Mouse (Mus musculus) lung, postnatal 0 days (tissue): ENCODE results near the gene Icam5. TPM values are rescaled to one million over a fixed set of nuclear protein-coding genes. Genes with fewer than 3 reads are reported as not detected.

Experiments
- ATAC-seq: fragments of 200-750 bp; cut with Nextera tagmentation; 2 replicates; pipeline ENCODE4 v1.8.0; 2017; ENCODE audit warnings: moderate library complexity
- DNase-seq: peaks from one replicate; pipeline ENCODE4 v3.0.0-alpha.2; 2016; ENCODE audit warnings: low spot score
- H3K27ac ChIP-seq: fragments of 300-500 bp; sonication (generic); 2 replicates; pipeline ENCODE4 v1.5.1; 2014; ENCODE audit warnings: antibody characterized with exemption, mild to moderate bottlenecking, low read length, mixed read lengths
- H3K27me3 ChIP-seq: fragments of 300-500 bp; sonication (generic); replicated peaks from 2 replicates; pipeline ENCODE4 v1.6.1; 2014; ENCODE audit warnings: low read length, mixed read lengths; ENCODE audit not compliant: insufficient read depth
- H3K36me3 ChIP-seq: fragments of 300-500 bp; sonication (generic); 2 replicates; pipeline ENCODE4 v1.6.1; 2014; ENCODE audit warnings: low read length, mixed read lengths; ENCODE audit not compliant: insufficient read depth
- H3K4me1 ChIP-seq: fragments of 300-500 bp; sonication (generic); 2 replicates; pipeline ENCODE4 v1.6.1; 2014; ENCODE audit warnings: antibody characterized with exemption, low read depth, low read length, mixed read lengths; ENCODE audit not compliant: insufficient read depth
- H3K4me2 ChIP-seq: fragments of 300-500 bp; sonication (generic); replicated peaks from 2 replicates; pipeline ENCODE4 v1.6.1; 2014; ENCODE audit warnings: low read depth, mild to moderate bottlenecking, low read length, moderate library complexity, mixed read lengths
- H3K4me3 ChIP-seq: fragments of 300-500 bp; sonication (generic); 2 replicates; pipeline ENCODE4 v1.5.1; 2014; ENCODE audit warnings: low read depth, low read length
- H3K9ac ChIP-seq: fragments of 300-500 bp; sonication (generic); replicated peaks from 2 replicates; pipeline ENCODE4 v1.6.1; 2014; ENCODE audit warnings: low read depth, mild to moderate bottlenecking
- H3K9me3 ChIP-seq: fragments of 300-500 bp; sonication (generic); 2 replicates; pipeline ENCODE4 v1.6.1; 2016; ENCODE audit warnings: low read length, mixed read lengths
- CTCF ChIP-seq: IDR thresholded peaks from 2 replicates; pipeline ENCODE4 v1.5.1; 2016; ENCODE audit warnings: antibody characterized with exemption, mild to moderate bottlenecking
- EP300 ChIP-seq: IDR thresholded peaks from 2 replicates; pipeline ENCODE4 v1.6.1; 2016; ENCODE audit warnings: antibody characterized with exemption, mild to moderate bottlenecking, control low read depth
- WGBS: fragments of 180-500 bp; shearing (Covaris S2); extraction: QIAGEN DNeasy Blood & Tissue Kit; methylation state at CpG from one replicate; pipeline ENCODE4 v1.1.7; 2014; 5-methylcytosine and 5-hydroxymethylcytosine counted together
- polyA plus RNA-seq: library from polyadenylated mRNA; unstranded; fragments of >200 nt; fragmentation: Nextera tagmentation; extraction: Ambion mirVana; gene quantifications from 2 replicates; pipeline ENCODE4 v1.2.1, GENCODE M21; 2015

Icam5 gene
- polyA plus RNA-seq, 1 experiment from 2014 or later: 0.18 TPM

DNA sequence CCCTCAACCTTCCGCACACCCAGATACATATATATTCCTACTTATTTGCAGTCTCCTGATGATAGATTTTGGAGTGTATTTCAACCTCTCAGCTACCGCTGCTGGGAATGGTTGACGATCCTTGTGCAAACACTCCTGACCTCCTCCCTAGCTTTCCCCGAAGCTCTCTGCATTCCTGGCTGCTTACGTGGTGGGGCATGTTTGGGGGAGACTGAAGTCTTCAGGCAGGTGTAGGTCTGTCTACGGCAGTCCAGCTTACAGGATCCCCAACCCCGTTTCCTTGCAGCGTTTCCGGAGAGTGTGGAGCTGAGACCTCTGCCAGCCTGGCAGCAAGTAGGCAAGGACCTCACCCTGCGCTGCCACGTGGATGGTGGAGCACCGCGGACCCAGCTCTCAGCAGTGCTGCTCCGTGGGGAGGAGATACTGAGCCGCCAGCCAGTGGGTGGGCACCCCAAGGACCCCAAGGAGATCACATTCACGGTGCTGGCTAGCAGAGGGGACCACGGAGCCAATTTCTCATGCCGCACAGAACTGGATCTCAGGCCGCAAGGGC lies 6.5 kb upstream of the Icam5 start:
- Histone ChIP-seq H3K4me1 (0 out of 2 replicates have a peak, but pooled peaks cover 7% of the 10 kb centered on the region), H3K4me3 (peak overlapping the region; percentile 38)
- TF ChIP-seq CTCF: no peak
- peak; percentile 99 for TF ChIP-seq EP300

DNA sequence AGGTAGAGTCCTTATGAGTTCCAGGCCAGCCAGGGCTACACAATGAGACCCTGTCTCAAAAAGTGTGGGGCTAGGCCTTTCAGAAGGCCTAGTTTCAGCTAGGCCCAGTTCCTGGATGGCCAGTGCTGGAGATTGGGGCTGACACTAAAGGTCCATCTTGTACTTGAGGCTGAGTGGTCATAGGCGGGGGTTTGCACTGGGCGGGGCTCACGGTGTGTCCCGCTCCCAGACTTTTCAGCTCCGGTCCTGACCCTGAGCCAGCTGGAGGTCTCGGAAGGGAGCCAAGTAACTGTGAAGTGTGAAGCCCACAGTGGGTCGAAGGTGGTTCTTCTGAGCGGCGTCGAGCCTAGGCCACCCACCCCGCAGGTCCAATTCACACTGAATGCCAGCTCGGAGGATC lies 5.0 kb upstream of the Icam5 start:
- H3K4me3 ChIP-seq: peak overlapping the region; percentile 38
- TF ChIP-seq EP300 (no peak), CTCF (no peak)
- WGBS: 36% methylated on average over 12 of the region's 12 CpGs

More for the DNA sequence above, 6.5 kb upstream of the Icam5 start:
- peak overlapping the region; percentile 97 for H3K27ac ChIP-seq
- 0 out of 2 replicates have a peak, but pooled peaks cover 9% of the 10 kb centered on the region for H3K36me3 ChIP-seq
- DNase-seq (peak; percentile 95), ATAC-seq (peak; percentile 84)
- WGBS: 50% methylated on average over 19 of the region's 19 CpGs
- 0 out of 2 replicates have a peak, but pooled peaks cover 2% of the 10 kb centered on the region for H3K27me3 ChIP-seq
- H3K9me3 ChIP-seq: no peaks in the 10 kb centered on the region
- peak overlapping the region; percentile 69 for H3K9ac ChIP-seq
- peak overlapping the region; percentile 55 for H3K4me2 ChIP-seq

DNA sequence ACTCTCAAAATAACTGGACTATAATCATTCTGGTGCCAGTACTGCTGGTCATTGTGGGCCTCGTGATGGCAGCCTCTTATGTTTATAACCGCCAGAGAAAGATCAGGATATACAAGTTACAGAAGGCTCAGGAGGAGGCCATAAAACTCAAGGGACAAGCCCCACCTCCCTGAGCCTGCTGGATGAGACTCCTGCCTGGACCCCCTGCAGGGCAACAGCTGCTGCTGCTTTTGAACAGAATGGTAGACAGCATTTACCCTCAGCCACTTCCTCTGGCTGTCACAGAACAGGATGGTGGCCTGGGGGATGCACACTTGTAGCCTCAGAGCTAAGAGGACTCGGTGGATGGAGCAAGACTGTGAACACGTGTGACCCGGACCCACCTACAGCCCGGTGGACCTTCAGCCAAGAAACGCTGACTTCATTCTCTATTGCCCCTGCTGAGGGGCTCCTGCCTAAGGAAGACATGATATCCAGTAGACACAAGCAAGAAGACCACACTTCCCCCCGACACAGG lies 4.0 kb upstream of the Icam5 start:
- Histone ChIP-seq H3K4me3 (peak overlapping the region; percentile 38; the same call in 1 of the 2 replicates), H3K27me3 (peaks cover 5% of the 10 kb centered on the region; the same call in 1 of the 2 replicates), H3K27ac (no peak overlapping the region), H3K9ac (no peak overlapping the region), H3K9me3 (no peaks in the 10 kb centered on the region), H3K4me1 (0 out of 2 replicates have a peak, but pooled peaks cover 6% of the 10 kb centered on the region), H3K36me3 (0 out of 2 replicates have a peak, but pooled peaks cover 5% of the 10 kb centered on the region), H3K4me2 (peak overlapping the region; percentile 55)
- ATAC-seq: no peak
- TF ChIP-seq EP300 (no peak), CTCF (no peak)
- WGBS: 60% methylated on average over 8 of the region's 8 CpGs
- DNase-seq: no peak

More for the DNA sequence above, 5.0 kb upstream of the Icam5 start:
- 0 out of 2 replicates have a peak, but pooled peaks cover 5% of the 10 kb centered on the region for H3K36me3 ChIP-seq
- no peaks in the 10 kb centered on the region for H3K9me3 ChIP-seq
- peak overlapping the region; percentile 69 for H3K9ac ChIP-seq
- peak overlapping the region; percentile 97 for H3K27ac ChIP-seq
- peaks cover 2% of the 10 kb centered on the region; the same call in 1 of the 2 replicates for H3K27me3 ChIP-seq
- DNase-seq (no peak), ATAC-seq (no peak)
- 0 out of 2 replicates have a peak, but pooled peaks cover 4% of the 10 kb centered on the region for H3K4me1 ChIP-seq
- peak overlapping the region; percentile 55 for H3K4me2 ChIP-seq

DNA sequence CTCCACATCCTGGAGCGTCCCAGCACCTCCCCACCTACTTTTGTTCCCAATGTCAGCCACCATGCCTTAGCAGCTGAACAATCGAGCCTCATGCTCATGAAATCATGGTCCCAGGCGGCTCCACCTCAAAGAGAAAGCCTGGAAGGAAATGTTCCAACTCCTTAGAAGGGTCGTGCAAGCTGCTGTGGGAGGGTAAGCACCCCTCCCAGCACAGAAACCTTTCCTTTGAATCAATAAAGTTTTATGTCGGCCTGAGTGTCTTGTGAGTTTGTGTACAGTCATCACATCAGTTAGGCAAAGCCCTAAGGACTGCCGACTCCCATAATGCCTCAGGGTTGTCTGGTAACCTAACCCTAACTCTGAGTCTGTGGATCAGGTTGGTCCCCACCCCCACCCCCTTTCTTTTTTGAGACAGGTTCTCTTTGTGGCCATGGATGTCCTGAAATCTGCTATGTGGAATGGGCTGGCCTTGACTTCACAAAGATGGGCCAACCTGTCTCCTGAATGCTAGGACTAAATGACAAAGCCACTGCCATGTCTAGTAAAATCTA lies 3.2 kb upstream of the Icam5 start:
- H3K9me3 ChIP-seq: no peaks in the 10 kb centered on the region
- no peak for ATAC-seq
- peaks cover 8% of the 10 kb centered on the region; the same call in 1 of the 2 replicates for H3K4me1 ChIP-seq
- 0 out of 2 replicates have a peak, but pooled peaks cover 5% of the 10 kb centered on the region for H3K36me3 ChIP-seq
- H3K9ac ChIP-seq: no peak overlapping the region
- H3K27ac ChIP-seq: no peak overlapping the region
- peaks cover 11% of the 10 kb centered on the region; the same call in 1 of the 2 replicates for H3K27me3 ChIP-seq
- no peak overlapping the region for H3K4me3 ChIP-seq
- TF ChIP-seq EP300: no peak
- H3K4me2 ChIP-seq: no peak overlapping the region
- DNase-seq: no peak
- WGBS: 62% methylated on average over 6 of the region's 6 CpGs

DNA sequence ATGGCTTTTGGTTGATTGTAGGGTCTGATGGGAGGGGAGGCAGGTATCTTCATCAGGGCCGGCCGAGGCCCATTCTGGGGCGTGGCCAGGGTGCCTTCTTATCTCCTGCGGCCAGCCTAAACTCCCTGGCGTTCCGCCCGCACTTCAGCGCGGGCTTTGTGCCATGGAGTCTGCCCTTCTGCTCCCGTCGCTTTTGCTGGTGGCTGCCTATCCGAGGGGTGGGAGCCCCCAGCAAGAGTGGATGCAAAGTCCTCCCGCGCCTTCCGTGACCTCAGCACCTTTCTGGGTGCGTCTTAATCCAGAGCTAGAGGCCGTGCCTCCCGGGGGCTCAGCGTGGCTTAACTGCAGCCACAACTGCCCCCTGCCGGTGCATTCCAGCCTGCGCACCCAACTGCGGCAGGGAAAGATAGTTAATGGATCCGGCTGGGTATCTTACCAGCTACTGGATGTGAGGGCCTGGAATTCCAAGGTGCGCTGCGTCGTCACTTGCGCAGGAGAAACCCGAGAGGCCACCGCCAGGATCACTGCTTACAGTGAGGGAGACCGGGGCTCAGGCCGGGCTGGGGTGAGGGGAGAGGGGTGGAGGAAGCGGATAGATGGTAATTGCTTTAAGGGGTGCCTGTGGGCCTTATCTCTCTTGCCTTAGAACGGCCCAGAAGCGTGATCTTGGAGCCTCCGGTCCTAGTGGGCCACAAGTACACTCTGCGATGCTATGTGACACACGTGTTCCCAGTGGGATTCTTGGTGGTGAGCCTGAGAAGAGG lies 2.4 kb upstream of the Icam5 start, which contains the start of gene Icam4:
Icam4 (plus strand) TSS at position 83 of the 764 bp plus-strand sequence.
- H3K4me3 ChIP-seq: peak within 1 kb of the TSS; percentile 46; the same call in 1 of the 2 replicates
- no peaks in the 10 kb centered on the region for H3K9me3 ChIP-seq
- peak within 1 kb of the TSS; percentile 40 for H3K27ac ChIP-seq
- peak within 1 kb of the TSS; percentile 85 for H3K4me2 ChIP-seq
- peak; percentile 90 for DNase-seq
- H3K4me1 ChIP-seq: peaks cover 8% of the 10 kb centered on the region; the same call in 1 of the 2 replicates
- 0 out of 2 replicates have a peak within 1 kb of the TSS, but pooled peaks have one; percentile 2 for H3K9ac ChIP-seq
- ATAC-seq: peak; percentile 37
- WGBS: 1% methylated on average over 37 of the region's 37 CpGs
- TF ChIP-seq EP300 (no peak), CTCF (peak; percentile 93)
- H3K36me3 ChIP-seq: 0 out of 2 replicates have a peak, but pooled peaks cover 5% of the 10 kb centered on the region
- H3K27me3 ChIP-seq: peaks cover 13% of the 10 kb centered on the region
